Comparison of ENCODE assay signal across 11 mouse cellular contexts in genomic region chr9:73102181-73102580, GRCm38 (mm10). TPM values are rescaled to one million over a fixed set of nuclear protein-coding genes. Genes with fewer than 3 reads are reported as not detected.
A peak's percentile ranks its signal among the peaks of the same experiment; 100 is the strongest.
DNase-seq lines count a peak whose midpoint lies in the region; ATAC-seq and TF ChIP-seq lines count a peak whose summit lies in the region.
"Had no signal": no experiment of that assay in that cellular context is flagged by ENCODE, and none has a peak within 500 bp of the region (broad histone marks: within the 10 kb centered on the region; RNA-seq: fewer than 3 reads in every experiment).

TSS of gene Gm20509 (plus strand) at chr9:73102470.

- 94% methylated on average over 4 of the region's 4 CpGs for WGBS in heart, postnatal 0 days
- WGBS in hindbrain, embryonic 13.5 days = 89% methylated on average over 4 of the region's 4 CpGs
- WGBS in midbrain, embryonic 11.5 days = 86% methylated on average over 4 of the region's 4 CpGs

- DNase-seq in heart, postnatal 0 days (ENCODE audit: low spot score) = no peak
- no peak for DNase-seq in heart, adult 18-20 months
- DNase-seq in midbrain, embryonic 11.5 days (ENCODE audit: low spot score, missing footprints) = peak; percentile 41
- no peak for DNase-seq in adrenal gland, postnatal 10 days
- no peak for DNase-seq in right cerebral cortex, postnatal 25 days
- no peak for DNase-seq in adrenal gland, postnatal 14 days
- DNase-seq: cerebellum, adult 9-10 months; kidney, adult 11 months had no signal

- H3K4me2 ChIP-seq in heart, postnatal 0 days (ENCODE audit: low read depth, low read length) = peak within 1 kb of the TSS; percentile 83
- H3K4me2 ChIP-seq in hindbrain, embryonic 13.5 days = peak within 1 kb of the TSS; percentile 80
- H3K4me2 ChIP-seq in midbrain, embryonic 11.5 days = peak within 1 kb of the TSS; percentile 72

- no peak for TF ChIP-seq EP300 in heart, postnatal 0 days (IDR thresholded peaks at IDR 0.05; ENCODE audit: low read depth)

- TF ChIP-seq CTCF in heart, postnatal 0 days (IDR thresholded peaks at IDR 0.05; ENCODE audit: low read depth) = no peak

- no peak for ATAC-seq in heart, postnatal 0 days (ENCODE audit: insufficient read depth, low read depth)
- no peak for ATAC-seq in hindbrain, embryonic 13.5 days (ENCODE audit: low FRiP score)
- no peak for ATAC-seq in midbrain, embryonic 11.5 days (ENCODE audit: low FRiP score)

- peaks cover 9% of the 10 kb centered on the region; the same call in 1 of the 2 replicates for H3K4me1 ChIP-seq in heart, postnatal 0 days (ENCODE audit: control insufficient read depth, insufficient read depth)
- no peaks in the 10 kb centered on the region for H3K4me1 ChIP-seq in brown adipose tissue, adult 24 weeks (ENCODE audit: control insufficient read depth, insufficient read depth, insufficient read length, low read length)
- peaks cover 11% of the 10 kb centered on the region for H3K4me1 ChIP-seq in hindbrain, embryonic 13.5 days (replicated peaks)
- no peaks in the 10 kb centered on the region; the same call in 1 of the 2 replicates for H3K4me1 ChIP-seq in midbrain, embryonic 11.5 days (ENCODE audit: control insufficient read depth, insufficient read depth, low read length)

- H3K27ac ChIP-seq in heart, postnatal 0 days (ENCODE audit: low read depth) = no peak within 1 kb of the TSS
- no peak within 1 kb of the TSS for H3K27ac ChIP-seq in brown adipose tissue, adult 24 weeks (replicated peaks; ENCODE audit: low read depth, low read length)
- H3K27ac ChIP-seq in hindbrain, embryonic 13.5 days = no peak within 1 kb of the TSS
- H3K27ac ChIP-seq in midbrain, embryonic 11.5 days (ENCODE audit: low read depth, low read length) = no peak within 1 kb of the TSS

- H3K9me3 ChIP-seq in heart, postnatal 0 days (replicated peaks; ENCODE audit: control insufficient read depth, low read length) = no peaks in the 10 kb centered on the region
- H3K9me3 ChIP-seq in hindbrain, embryonic 13.5 days = no peaks in the 10 kb centered on the region
- H3K9me3 ChIP-seq in midbrain, embryonic 11.5 days (ENCODE audit: control insufficient read depth, low read length) = no peaks in the 10 kb centered on the region

- peaks cover 24% of the 10 kb centered on the region for H3K27me3 ChIP-seq in heart, postnatal 0 days (ENCODE audit: control insufficient read depth, insufficient read depth, low read length)
- H3K27me3 ChIP-seq in hindbrain, embryonic 13.5 days = peaks cover 64% of the 10 kb centered on the region
- H3K27me3 ChIP-seq in midbrain, embryonic 11.5 days (ENCODE audit: control insufficient read depth, insufficient read depth, low read length) = peaks cover 21% of the 10 kb centered on the region

- peak within 1 kb of the TSS; percentile 45 for H3K9ac ChIP-seq in heart, postnatal 0 days (replicated peaks; ENCODE audit: low read depth, low read length)
- peak within 1 kb of the TSS; percentile 72 for H3K9ac ChIP-seq in hindbrain, embryonic 13.5 days
- peak within 1 kb of the TSS; percentile 68 for H3K9ac ChIP-seq in midbrain, embryonic 11.5 days (ENCODE audit: low read length)

- peak within 1 kb of the TSS; percentile 47 for H3K4me3 ChIP-seq in heart, postnatal 0 days (ENCODE audit: low read depth, low read length)
- H3K4me3 ChIP-seq in brown adipose tissue, adult 24 weeks (ENCODE audit: insufficient read depth, low read depth, low read length) = peak within 1 kb of the TSS; percentile 47
- peak within 1 kb of the TSS; percentile 46 for H3K4me3 ChIP-seq in hindbrain, embryonic 13.5 days
- H3K4me3 ChIP-seq in midbrain, embryonic 11.5 days (ENCODE audit: low read depth, low read length) = peak within 1 kb of the TSS; percentile 46

- no peaks in the 10 kb centered on the region for H3K36me3 ChIP-seq in heart, postnatal 0 days (replicated peaks; ENCODE audit: control insufficient read depth, insufficient read depth, low read length)
- H3K36me3 ChIP-seq in hindbrain, embryonic 13.5 days = no peaks in the 10 kb centered on the region
- no peaks in the 10 kb centered on the region for H3K36me3 ChIP-seq in midbrain, embryonic 11.5 days (ENCODE audit: control insufficient read depth, insufficient read depth, low read length)

RNA-seq across cellular contexts. Expression of gene Gm20509, which starts in this region (rescaled TPM):
- total RNA-seq in heart, postnatal 0 days (2014; rRNA removed; ENCODE audit: low replicate concordance) = not detected in 2 replicates
- polyA plus RNA-seq in heart, postnatal 0 days (2015; fragmentation: Nextera tagmentation; extraction: Ambion mirVana) = not detected in 2 replicates
- not detected for total RNA-seq in heart, adult 18-20 months (2021)
- not detected in 2 replicates for polyA plus RNA-seq in brown adipose tissue, adult 24 weeks (2012; ENCODE audit: insufficient read depth, insufficient read length, missing spikeins)
- not detected in 2 replicates for polyA plus RNA-seq in hindbrain, embryonic 13.5 days (2015; fragmentation: Nextera tagmentation; extraction: Ambion mirVana)
- polyA plus RNA-seq in midbrain, embryonic 11.5 days (2014; fragmentation: Nextera tagmentation; extraction: Ambion mirVana) = not detected in 2 replicates
- not detected for total RNA-seq in adrenal gland, postnatal 10 days (2021)
- total RNA-seq in adrenal gland, postnatal 14 days (2021) = not detected in 2 replicates
- total RNA-seq: MEL had no signal

Comparison
In these comparisons a context has a peak if more than half of its experiments do, and no peak if none do; other contexts are left out.
1. Peak in DNase-seq, H3K4me3 ChIP-seq, H3K9ac ChIP-seq and H3K4me2 ChIP-seq in midbrain, embryonic 11.5 days; RNA of the gene not detected or under 1 TPM.